Mouse (Mus musculus): ENCODE measurements around the gene Ctsg. TPM values are rescaled to one million over a fixed set of nuclear protein-coding genes. Genes with fewer than 3 reads are reported as not detected.

Gene Ctsg
- total RNA-seq, 1 experiment from 2014 or later = 522 TPM

Other genes with a start within 250 kb of the Ctsg start
- gene Nynrin, start 248.6 kb downstream of the Ctsg start, total RNA-seq (2017) = 5.9 and 6.5 TPM in 2 replicates
- not detected in 2 replicates for gene Cbln3, start 218.2 kb downstream of the Ctsg start, total RNA-seq (2017)
- 17.4 and 20.9 TPM in 2 replicates for gene Khnyn, start 217.6 kb downstream of the Ctsg start, total RNA-seq (2017)
- gene Sdr39u1, start 202.3 kb downstream of the Ctsg start, total RNA-seq (2017) = 7.8 and 11.8 TPM in 2 replicates
- not detected in 2 replicates for gene Cma1, start 157.9 kb downstream of the Ctsg start, total RNA-seq (2017)
- not detected in 2 replicates for gene Cma2, start 151.6 kb downstream of the Ctsg start, total RNA-seq (2017)
- gene Mcpt1, start 84.6 kb downstream of the Ctsg start, total RNA-seq (2017) = not detected in 2 replicates
- gene Mcpt9, start 72.1 kb downstream of the Ctsg start, total RNA-seq (2017) = not detected in 2 replicates
- gene Mcpt2, start 60.5 kb downstream of the Ctsg start, total RNA-seq (2017) = not detected in 2 replicates
- not detected in 2 replicates for gene Mcpt4, start 40.3 kb downstream of the Ctsg start, total RNA-seq (2017)
- 14.9 and 21.7 TPM in 2 replicates for gene Mcpt8, start 17.3 kb downstream of the Ctsg start, total RNA-seq (2017)
- not detected in 2 replicates for gene Gzme, start 18.1 kb upstream of the Ctsg start, total RNA-seq (2017)
- gene Gzmd, start 30.0 kb upstream of the Ctsg start, total RNA-seq (2017) = not detected in 2 replicates
- not detected in 2 replicates for gene Gzmg, start 57.0 kb upstream of the Ctsg start, total RNA-seq (2017)
- not detected in 2 replicates for gene Gzmn, start 72.0 kb upstream of the Ctsg start, total RNA-seq (2017)
- gene Gzmf, start 108.8 kb upstream of the Ctsg start, total RNA-seq (2017) = not detected in 2 replicates
- not detected in 2 replicates for gene Gzmc, start 132.1 kb upstream of the Ctsg start, total RNA-seq (2017)
- 0.91 and 2.1 TPM in 2 replicates for gene Gzmb, start 159.7 kb upstream of the Ctsg start, total RNA-seq (2017)

Measured in common myeloid progenitor, adult 5-6 weeks (primary cell).